Mouse (Mus musculus) midbrain, embryonic 14.5 days (tissue): ENCODE results near the gene Fkbp2. TPM values are rescaled to one million over a fixed set of nuclear protein-coding genes. Genes with fewer than 3 reads are reported as not detected.
A peak's percentile ranks its signal among the peaks of the same experiment; 100 is the strongest.

Source experiments
- ATAC-seq: fragments of 200-750 bp; cut with Nextera tagmentation; 2 replicates; pipeline ENCODE4 v1.8.0; 2017; ENCODE audit warnings: moderate number of reproducible peaks, moderate library complexity; ENCODE audit not compliant: low FRiP score, low TSS enrichment
- DNase-seq: peaks from one replicate; pipeline ENCODE4 v3.0.0-alpha.2; 2015
- H3K27ac ChIP-seq: fragments of 300-500 bp; sonication (generic); replicated peaks from 2 replicates; pipeline ENCODE4 v1.5.1; 2014; ENCODE audit warnings: mild to moderate bottlenecking, low read depth, low read length, moderate library complexity
- H3K27me3 ChIP-seq: fragments of 300-500 bp; sonication (generic); 2 replicates; pipeline ENCODE4 v1.6.1; 2014; ENCODE audit warnings: low read length, control low read depth, mixed read lengths; ENCODE audit not compliant: control insufficient read depth, insufficient read depth
- H3K36me3 ChIP-seq: fragments of 300-500 bp; sonication (generic); 2 replicates; pipeline ENCODE4 v1.6.1; 2014; ENCODE audit warnings: low read length, control low read depth; ENCODE audit not compliant: control insufficient read depth, insufficient read depth
- H3K4me1 ChIP-seq: fragments of 300-500 bp; sonication (generic); 2 replicates; pipeline ENCODE4 v1.6.1; 2014; ENCODE audit warnings: mild to moderate bottlenecking, antibody characterized with exemption, low read length, control low read depth; ENCODE audit not compliant: control insufficient read depth, insufficient read depth
- H3K4me2 ChIP-seq: fragments of 300-500 bp; sonication (generic); 2 replicates; pipeline ENCODE4 v1.6.1; 2014; ENCODE audit warnings: mild to moderate bottlenecking, low read length, moderate library complexity
- H3K4me3 ChIP-seq: fragments of 300-500 bp; sonication (generic); replicated peaks from 2 replicates; pipeline ENCODE4 v1.5.1; 2014; ENCODE audit warnings: low read depth, low read length
- H3K9ac ChIP-seq: fragments of 300-500 bp; sonication (generic); replicated peaks from 2 replicates; pipeline ENCODE4 v1.6.1; 2014; ENCODE audit warnings: mild to moderate bottlenecking, low read length, moderate library complexity
- H3K9me3 ChIP-seq: fragments of 300-500 bp; sonication (generic); 2 replicates; pipeline ENCODE4 v1.6.1; 2016; ENCODE audit warnings: low read length, control low read depth, mixed read lengths; ENCODE audit not compliant: control insufficient read depth
- WGBS: fragments of 180-500 bp; shearing (Covaris S2); extraction: QIAGEN DNeasy Blood & Tissue Kit; methylation state at CpG from one replicate; pipeline ENCODE4 v1.1.7; 2014; 5-methylcytosine and 5-hydroxymethylcytosine counted together
- polyA plus RNA-seq: library from polyadenylated mRNA; unstranded; fragments of >200 nt; fragmentation: Nextera tagmentation; extraction: Ambion mirVana; gene quantifications from 2 replicates; pipeline ENCODE4 v1.2.1, GENCODE M21; 2014

Gene Fkbp2
- polyA plus RNA-seq, 1 experiment from 2014 or later: 73.8 TPM

DNA sequence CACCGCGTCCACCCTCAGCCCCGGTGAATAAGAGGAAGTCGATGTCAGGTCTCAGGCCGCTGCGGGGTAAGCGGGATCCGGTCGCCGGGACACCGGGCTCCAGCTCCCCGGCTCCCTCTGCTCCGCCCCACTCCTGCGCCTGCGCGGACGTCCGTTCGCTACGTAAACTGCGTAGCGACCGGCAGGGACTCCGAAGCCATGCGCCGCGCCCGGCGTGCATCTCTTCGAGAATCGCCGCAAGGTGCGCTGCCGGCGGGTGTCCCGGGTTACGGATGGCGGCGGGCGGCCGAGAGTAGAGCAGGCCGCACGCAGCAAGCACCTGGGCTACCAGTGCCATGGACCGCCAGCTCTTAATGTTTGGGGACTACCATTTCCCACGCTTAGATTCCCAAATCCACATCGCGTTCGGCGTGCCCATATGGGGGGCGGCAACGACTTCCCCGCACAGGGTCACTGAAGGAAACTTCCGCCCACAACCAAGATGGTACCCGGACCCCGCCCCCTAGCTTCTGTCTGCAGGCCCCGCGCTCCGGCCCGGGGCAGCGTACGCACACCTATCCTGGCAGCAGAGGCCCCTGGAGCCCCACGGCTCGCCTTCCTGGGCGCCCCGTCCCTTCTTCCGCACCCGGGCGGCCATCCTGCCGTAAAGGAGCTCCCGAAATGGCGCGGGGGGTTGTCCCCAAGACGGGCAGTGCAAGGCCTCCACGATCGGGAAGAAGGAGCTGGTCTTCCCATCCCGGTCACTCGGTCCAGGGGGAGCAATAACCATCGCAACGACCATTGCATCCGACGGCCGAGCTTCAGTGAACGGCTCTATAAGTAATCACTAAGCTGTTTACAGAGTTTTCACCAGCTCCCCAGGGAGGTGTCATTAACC is 38.7 kb downstream of the Fkbp2 start, which contains the start of gene Bad:
Gene Bad (plus strand): TSS at position 490 of the 877 bp plus-strand sequence.
- Histone ChIP-seq H3K36me3 (peaks cover 17% of the 10 kb centered on the region), H3K27ac (peak within 1 kb of the TSS; percentile 94), H3K4me3 (peak within 1 kb of the TSS; percentile 85), H3K9me3 (no peaks in the 10 kb centered on the region), H3K4me2 (peak within 1 kb of the TSS; percentile 99), H3K4me1 (peaks cover 26% of the 10 kb centered on the region), H3K9ac (peak within 1 kb of the TSS; percentile 92), H3K27me3 (no peaks in the 10 kb centered on the region)
- peak; percentile 86 for ATAC-seq
- under 1% methylated on average over 83 of the region's 83 CpGs for WGBS
- peak; percentile 99 for DNase-seq

DNA sequence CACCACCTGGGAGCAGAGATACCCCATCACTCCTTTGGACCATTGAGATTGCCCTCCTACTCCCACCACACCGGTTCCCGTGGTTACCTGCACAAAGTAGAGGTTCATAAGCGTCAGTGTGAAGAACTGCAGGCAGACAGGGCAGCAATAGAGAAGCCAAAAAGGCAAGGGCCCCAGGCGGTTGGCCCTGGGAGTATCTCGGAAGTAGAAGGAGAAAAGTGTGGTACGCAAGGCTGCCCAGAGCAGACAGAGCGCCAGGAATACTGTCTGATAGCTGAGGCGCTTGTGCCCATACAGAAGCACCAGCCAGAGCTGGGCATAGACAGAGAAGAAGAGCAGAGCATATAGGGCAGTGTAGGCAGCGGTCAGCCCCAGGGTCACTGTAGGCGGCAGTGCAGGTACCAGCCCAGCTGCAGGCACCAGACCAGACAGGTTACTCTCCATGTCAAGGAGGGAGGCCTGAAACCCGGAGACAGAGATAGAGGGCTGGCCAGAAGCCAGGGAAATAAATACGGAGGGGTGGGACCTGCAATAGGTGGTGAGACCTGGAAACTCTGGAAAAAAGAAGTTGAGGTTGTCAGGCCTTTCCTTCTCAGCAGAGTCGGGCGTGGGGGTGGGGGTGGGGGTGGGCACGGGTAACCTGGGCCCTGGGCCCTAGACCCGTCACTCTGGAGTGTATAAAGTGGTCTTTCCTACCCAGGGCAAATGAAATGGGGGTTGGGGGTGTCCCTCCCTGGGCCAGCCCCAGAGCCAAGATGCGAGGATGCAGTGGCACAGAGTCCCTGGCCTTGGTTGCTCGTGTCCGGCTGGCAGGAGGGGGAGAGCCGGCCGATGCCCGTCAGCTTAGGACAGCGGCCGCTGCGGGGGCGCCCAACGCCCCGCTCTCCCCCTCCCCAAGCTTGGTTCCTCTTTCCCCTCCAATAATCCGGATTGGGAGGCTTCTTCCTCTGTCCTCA is 39.6 kb downstream of the Fkbp2 start:
- Histone ChIP-seq H3K36me3 (peaks cover 12% of the 10 kb centered on the region; the same call in 1 of the 2 replicates), H3K9ac (peak overlapping the region; percentile 92), H3K4me1 (peaks cover 26% of the 10 kb centered on the region), H3K4me3 (peak overlapping the region; percentile 85), H3K27ac (peak overlapping the region; percentile 94), H3K9me3 (no peaks in the 10 kb centered on the region), H3K4me2 (peak overlapping the region; percentile 99), H3K27me3 (peaks cover 7% of the 10 kb centered on the region)
- no peak for DNase-seq
- 22% methylated on average over 29 of the region's 29 CpGs for WGBS
- ATAC-seq: peak; percentile 41; the same call in 1 of the 2 replicates

DNA sequence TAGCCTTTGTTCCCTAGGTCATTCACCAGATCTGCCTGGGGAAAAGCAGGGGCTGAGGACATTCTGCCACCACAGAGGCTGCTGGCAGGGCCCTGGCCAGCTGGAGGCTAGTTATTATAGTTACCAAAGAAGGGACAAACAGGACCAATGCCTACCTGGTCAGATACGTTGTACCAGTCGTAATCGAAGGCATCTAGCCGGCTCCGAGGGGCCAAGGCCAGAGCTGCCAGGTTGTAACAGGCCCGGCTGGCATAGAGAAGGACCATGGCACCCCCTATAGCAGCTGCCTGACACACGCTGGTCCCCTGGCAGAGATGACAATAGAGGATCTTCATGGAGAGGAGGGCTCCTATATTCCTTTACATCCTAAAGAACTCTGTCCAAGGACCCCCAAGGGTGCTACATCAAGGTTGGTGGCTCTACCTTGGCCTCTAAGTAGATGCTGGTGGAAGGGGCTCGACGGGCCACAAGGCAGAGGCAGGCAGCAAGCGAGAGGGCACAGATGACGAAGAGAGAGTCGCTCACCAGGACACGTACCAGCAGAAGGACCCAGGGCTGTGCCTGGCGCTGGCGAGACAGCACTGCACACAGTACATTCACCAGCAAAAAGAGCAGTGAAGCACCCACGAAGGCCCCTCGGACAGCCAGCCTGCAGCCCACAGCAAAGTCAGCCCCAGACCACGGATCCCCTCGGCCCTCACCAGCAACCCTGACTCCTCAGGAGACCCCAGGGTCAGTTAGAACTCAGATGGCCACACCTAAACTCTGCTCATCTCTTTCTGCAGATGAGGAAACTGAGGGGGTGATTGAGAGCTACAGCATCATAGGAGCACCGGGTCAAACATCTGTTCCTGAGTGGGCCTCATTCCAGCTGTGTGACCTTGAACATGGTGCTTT is 40.9 kb downstream of the Fkbp2 start:
- Histone ChIP-seq H3K9me3 (no peaks in the 10 kb centered on the region), H3K9ac (peak overlapping the region; percentile 92), H3K27me3 (peaks cover 21% of the 10 kb centered on the region), H3K4me3 (peak overlapping the region; percentile 85; the same call in 1 of the 2 replicates), H3K36me3 (peaks cover 9% of the 10 kb centered on the region; the same call in 1 of the 2 replicates), H3K27ac (no peak overlapping the region), H3K4me1 (peaks cover 28% of the 10 kb centered on the region), H3K4me2 (peak overlapping the region; percentile 99)
- WGBS: 86% methylated on average over 20 of the region's 20 CpGs
- DNase-seq: no peak
- no peak for ATAC-seq

DNA sequence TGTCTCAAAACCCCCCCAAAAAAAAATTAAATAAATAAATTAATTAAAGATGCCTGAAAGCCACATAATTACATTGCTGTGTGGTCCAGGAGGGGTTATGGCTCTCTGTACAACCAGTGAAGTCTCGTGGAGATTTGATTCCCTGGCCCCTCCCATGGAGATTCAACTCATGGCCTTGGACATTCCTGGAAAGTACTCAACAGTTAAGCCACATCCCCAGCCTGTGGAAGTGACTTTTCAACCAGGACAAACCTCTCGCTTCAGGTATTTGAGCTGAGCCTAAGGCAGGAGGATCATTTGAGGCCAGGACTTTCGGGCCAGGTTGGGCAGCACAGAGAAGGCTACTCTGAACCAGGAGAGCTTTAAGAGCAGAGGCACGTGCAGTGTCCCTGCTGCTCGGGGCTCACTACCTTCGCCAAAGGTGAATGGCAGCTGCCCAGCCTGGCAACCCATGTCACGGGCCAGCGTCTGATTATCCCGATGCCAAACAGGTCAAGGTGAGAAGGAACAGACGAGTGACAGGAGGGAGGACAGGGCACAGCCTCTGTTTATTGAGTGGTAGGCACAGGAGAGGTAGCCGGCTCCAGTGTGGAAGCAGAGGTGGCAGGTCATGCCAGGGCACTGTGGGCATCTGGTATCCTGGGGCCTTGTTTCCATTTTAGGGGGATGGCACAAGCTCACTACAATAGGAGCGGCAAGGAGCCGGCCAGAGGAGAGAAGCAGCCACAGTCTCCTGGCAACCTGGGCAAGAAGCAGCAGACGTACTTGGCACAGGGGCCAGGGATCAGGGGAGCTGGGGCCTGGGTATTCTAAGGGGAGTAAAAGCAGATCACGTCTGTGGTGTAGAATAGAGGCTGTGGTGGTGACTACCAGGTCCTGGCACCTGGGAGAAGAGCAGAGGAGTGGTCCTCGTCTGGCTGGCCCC is 42.5 kb downstream of the Fkbp2 start:
- no peak overlapping the region for H3K27ac ChIP-seq
- peaks cover 30% of the 10 kb centered on the region for H3K4me1 ChIP-seq
- no peak overlapping the region for H3K4me3 ChIP-seq
- ATAC-seq (no peak), DNase-seq (no peak)
- no peak overlapping the region; the same call in 1 of the 2 replicates for H3K9ac ChIP-seq
- no peaks in the 10 kb centered on the region for H3K9me3 ChIP-seq
- WGBS: 75% methylated on average over 16 of the region's 16 CpGs
- peaks cover 9% of the 10 kb centered on the region; the same call in 1 of the 2 replicates for H3K36me3 ChIP-seq
- peaks cover 36% of the 10 kb centered on the region for H3K27me3 ChIP-seq
- H3K4me2 ChIP-seq: no peak overlapping the region

DNA sequence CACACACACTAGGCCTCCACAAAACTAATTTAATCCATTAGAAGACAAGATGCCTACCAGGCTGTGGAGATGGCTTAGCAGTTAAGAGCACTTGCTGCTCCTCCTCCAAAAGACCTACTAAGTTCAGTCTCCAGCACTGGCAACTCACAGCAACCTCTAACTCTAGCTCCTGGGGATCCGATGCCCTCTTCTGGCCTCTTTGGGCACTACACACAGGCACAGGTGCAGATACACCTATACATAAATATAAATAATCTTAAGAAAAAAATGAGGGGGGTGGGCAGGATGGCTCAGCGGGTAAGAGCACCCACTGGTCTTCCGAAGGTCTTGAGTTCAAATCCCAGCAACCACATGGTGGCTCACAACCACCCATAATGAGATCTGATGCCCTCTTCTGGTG is 44.0 kb downstream of the Fkbp2 start:
- H3K4me1 ChIP-seq: peaks cover 27% of the 10 kb centered on the region
- no peak overlapping the region for H3K9ac ChIP-seq
- ATAC-seq: no peak

DNA sequence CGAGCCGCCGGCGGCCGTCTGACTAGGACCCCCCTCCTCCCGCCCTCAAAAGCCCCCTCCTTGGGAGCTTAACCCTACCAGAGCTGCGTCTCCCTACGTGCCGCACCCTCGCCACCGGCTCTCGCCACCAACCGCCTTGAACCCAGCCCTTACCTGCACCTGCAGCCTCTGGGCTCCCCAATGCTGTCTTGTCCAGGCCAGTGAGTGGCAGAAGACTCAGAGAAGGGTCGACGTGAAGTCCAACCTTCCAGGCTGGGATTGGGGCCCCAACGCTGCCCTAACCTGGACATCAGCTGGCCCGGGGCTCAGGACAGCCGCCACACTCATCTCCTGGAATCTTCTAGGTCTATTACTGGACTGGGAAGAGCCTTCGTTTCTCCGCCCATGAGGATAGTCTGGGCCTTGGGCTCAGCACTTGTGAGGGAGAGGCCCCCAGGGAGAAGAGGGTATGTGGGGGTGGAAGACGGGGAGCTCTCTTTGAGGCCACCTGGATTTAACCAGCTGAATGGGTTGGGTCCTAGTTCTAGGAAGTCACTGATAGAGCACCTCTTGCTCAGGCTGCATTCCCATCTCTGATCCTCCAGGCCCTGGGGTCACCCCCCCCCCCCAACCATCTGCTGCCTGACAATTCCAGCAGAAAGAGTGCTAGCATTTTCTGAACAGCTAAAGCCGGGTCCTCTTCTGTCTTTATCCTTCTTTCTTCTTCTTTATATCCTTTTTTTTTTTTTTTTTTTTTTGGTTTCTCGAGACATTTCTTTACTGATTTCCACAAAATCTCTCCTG is 45.9 kb downstream of the Fkbp2 start, which contains the start of gene Kcnk4:
Gene Kcnk4 (minus strand): TSS at position 321 of the 783 bp plus-strand sequence.
- no peak for ATAC-seq
- H3K9ac ChIP-seq: peak within 1 kb of the TSS; percentile 45; the same call in 1 of the 2 replicates

More for the DNA sequence above, 44.0 kb downstream of the Fkbp2 start:
- H3K9me3 ChIP-seq: no peaks in the 10 kb centered on the region
- WGBS: 21% methylated on average over 3 of the region's 3 CpGs
- H3K27ac ChIP-seq: no peak overlapping the region
- H3K4me2 ChIP-seq: no peak overlapping the region
- no peak overlapping the region for H3K4me3 ChIP-seq
- no peak for DNase-seq
- H3K36me3 ChIP-seq: peaks cover 9% of the 10 kb centered on the region; the same call in 1 of the 2 replicates
- H3K27me3 ChIP-seq: peaks cover 51% of the 10 kb centered on the region

More for the DNA sequence above, 45.9 kb downstream of the Fkbp2 start, which contains the start of gene Kcnk4:
- peaks cover 59% of the 10 kb centered on the region for H3K27me3 ChIP-seq
- peaks cover 13% of the 10 kb centered on the region for H3K4me1 ChIP-seq
- H3K9me3 ChIP-seq: no peaks in the 10 kb centered on the region
- no peak within 1 kb of the TSS for H3K27ac ChIP-seq
- H3K36me3 ChIP-seq: peaks cover 9% of the 10 kb centered on the region; the same call in 1 of the 2 replicates
- WGBS: 12% methylated on average over 23 of the region's 23 CpGs
- no peak for DNase-seq
- H3K4me2 ChIP-seq: peak within 1 kb of the TSS; percentile 68
- peak within 1 kb of the TSS; percentile 39 for H3K4me3 ChIP-seq
